Mouse (Mus musculus): ENCODE results near the gene Cpsf4l.

DNA sequence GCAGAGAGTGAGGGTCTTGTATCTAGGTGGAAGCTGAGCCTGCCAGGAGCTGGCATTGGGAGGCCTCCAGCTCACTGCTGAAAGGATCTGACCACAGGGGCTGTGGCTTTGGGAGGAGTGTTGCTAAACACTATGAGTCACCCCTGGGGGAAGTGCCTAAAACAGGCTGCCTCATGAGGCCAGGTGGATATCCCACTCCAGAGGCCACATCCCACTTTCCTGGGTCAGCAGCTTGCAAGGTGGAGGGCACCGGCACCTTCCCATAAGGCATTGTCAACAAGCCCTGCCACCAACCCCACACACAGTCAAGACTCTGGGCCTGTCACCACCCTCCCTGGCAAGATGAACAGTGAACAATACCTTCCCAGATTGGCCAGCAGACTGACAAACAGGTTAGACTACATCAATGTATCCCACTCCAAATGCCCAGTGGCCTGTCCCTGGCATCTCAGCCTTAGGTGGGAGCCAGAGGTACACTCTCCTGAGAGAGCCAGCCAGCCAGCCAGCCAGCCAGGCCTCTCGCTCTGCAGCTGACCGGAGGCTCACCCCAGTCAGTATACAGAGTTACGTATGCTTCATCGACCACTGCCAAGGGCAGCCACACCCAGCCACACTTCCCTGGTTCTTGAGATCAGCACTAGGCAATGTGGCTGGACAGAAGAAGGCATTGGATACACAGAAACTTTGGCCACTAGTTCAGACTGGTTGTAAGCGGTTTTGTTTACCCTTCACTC is 24.0 kb upstream of the Cpsf4l start:
- no peak for TF ChIP-seq POLR2A (IDR thresholded peaks at IDR 0.05; ENCODE audit: extremely low read depth, insufficient read depth, low read length)
- TF ChIP-seq CTCF (IDR thresholded peaks at IDR 0.05; ENCODE audit: extremely low read depth, insufficient read depth, low read length), result no peak

Measured in cortical plate, adult 2 months (tissue).